Mouse (Mus musculus) layer of hippocampus, postnatal 10 days (tissue): Measurements from ENCODE around the gene Psmd1. TPM values are rescaled to one million over a fixed set of nuclear protein-coding genes. Genes with fewer than 3 reads are reported as not detected.

Source experiments
- DNase-seq, 2 experiments: peaks; one replicate each; pipeline ENCODE4 v3.0.0; 2021; ENCODE audit warnings: low spot score in 2 of 2
- total RNA-seq, 2 experiments: library from RNA; stranded (reverse); gene quantifications; 2 replicates each; pipeline ENCODE4 v1.2.3; 2021

Gene Psmd1
- total RNA-seq, 2 experiments from 2014 or later: 123 to 129 TPM

GRCm38 (mm10) chr1:86154824-86155164, 90.6 kb downstream of the Psmd1 start:
- no peak for DNase-seq

DNA sequence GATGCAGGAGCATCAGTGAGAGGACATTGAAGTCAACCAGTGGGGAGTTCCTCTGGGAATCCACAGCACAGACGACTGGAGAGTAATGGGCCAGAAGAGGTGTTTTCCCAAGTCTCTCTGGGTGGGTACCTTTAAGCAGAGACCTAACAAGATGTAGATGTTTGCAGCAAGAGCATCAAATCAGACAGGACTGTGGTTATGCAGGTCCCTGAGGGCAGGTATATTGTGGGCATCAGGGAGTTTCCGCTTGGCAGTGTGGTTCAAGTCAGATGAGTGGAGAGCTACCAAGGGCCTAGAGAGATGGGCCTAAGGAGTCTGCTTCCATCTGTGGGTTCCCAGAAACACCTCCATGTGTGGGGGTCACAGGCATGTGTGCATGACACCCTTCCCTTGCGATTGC, 91.9 kb downstream of the Psmd1 start:
- no peak for DNase-seq

DNA sequence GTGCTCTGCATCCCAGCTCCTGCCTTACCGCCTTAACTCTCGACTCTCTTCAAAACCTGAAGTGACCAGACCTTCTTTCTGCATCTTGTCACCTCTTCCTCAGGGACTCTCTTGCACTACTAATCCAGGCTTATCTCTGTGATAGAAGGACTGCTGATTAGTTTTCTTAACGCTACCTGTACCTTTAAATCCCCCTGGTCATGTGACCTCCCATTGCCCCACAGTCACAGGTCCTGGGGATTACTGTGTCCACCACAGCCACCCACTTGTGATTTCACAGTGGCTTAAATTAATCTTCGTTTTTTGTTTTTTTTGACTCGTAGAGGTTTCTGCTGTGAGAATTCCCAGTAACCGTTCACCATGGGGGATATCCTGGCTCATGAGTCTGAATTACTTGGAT, 92.4 kb downstream of the Psmd1 start:
- DNase-seq: no peak

DNA sequence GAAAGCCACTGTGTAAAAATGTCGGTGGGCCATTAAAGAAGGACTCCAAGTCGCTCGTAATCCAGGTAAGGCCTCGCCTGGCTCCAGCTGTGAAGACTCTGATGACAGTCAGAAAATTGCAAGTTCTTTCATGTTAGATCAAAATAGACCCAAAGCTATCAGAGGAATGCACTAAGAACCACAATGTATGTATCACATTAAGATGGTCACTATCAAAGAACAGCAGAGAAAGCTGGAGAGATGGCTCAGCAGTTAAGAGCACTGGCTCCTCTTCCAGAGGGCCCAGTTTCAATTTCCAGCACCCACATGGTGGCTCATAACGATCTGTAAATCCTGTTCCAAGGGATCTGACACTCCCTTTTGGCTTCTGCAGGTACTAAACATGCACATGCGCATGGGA, 95.9 kb downstream of the Psmd1 start:
- DNase-seq: no peak

- DNase-seq: no peak
Observed at GRCm38 (mm10) chr1:86160479-86160878, 96.3 kb downstream of the Psmd1 start.

DNA sequence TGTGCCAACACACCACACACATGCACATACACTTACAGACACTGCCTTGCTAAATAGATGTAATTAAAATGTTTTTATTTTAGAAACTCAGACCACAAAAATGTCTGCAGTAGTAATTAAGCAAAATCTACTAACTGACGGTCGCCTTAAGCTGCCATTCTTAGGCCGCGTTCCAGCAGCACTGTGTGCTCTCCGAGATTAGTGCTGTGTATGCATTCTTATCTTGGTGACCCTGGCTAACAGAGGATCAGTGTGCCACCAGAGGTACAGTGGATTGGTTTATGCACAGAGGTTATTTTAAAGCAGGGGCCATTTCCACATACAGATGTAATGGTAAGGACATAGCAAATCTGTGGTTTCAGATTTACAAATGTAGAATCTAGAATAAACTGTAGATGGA, 96.9 kb downstream of the Psmd1 start:
- no peak for DNase-seq

DNA sequence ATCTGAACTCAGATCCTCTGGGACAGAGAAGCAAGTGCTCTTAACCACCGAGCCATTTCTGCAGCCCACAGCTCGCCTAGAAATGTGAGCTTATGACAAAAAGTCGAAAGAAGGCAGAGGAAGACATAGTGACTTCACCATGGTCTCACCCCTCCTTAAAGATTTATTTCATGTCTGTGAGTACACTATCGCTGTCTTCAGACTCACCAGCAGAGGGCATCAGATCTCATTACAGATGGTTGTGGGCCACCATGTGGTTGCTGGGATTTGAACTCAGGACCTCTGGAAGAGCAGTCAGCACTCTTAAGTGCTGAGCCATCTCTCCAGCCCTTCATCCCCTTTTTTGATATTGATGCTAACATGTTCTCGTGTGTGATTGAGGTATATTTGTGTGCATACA, 110.4 kb downstream of the Psmd1 start:
- DNase-seq: no peak

GRCm38 (mm10) chr1:86176066-86176465, 111.9 kb downstream of the Psmd1 start:
- no peak for DNase-seq

DNA sequence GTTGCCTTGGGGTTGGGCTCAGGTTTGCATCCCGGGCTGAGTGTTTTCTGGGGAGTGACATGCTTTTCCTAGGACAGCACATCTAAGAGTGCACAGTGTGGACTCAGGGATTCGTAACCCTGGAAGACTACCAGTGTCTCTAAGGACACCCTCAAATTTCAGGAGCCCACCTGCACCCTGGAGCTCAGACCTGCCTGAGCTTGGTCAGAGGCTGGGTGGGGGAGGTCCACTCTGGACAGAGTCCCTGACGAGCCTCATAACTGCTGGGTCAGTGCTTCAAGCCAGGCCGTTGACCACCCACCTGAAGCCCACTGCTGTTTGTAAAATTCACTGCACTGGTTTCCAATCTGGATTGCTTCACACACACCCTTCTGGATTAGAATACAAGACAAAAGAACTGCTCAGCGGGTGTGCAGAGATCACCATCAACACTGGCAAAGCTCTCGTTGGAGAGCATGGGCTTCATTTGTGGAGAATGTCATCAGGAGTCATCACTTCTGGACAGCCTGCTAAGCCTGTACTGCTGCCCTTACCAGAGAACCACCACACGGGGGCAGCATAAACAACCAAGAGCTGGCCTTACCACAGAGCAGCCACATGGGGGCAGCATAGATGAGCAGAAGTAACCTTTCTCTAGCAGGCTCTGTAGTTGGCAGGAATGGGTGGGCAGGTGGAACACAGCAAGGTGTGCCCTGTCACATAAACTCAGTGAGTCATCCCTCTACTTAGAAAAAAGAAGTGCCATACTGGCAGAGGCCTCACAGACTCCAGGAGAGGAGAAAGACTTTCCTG, 114.5 kb downstream of the Psmd1 start:
- DNase-seq: peak; percentile 86 to 87

- no peak for DNase-seq
Observed at GRCm38 (mm10) chr1:86182004-86182709, 118.0 kb downstream of the Psmd1 start.

- DNase-seq: no peak
Observed at GRCm38 (mm10) chr1:86183577-86184263, 119.5 kb downstream of the Psmd1 start.

DNA sequence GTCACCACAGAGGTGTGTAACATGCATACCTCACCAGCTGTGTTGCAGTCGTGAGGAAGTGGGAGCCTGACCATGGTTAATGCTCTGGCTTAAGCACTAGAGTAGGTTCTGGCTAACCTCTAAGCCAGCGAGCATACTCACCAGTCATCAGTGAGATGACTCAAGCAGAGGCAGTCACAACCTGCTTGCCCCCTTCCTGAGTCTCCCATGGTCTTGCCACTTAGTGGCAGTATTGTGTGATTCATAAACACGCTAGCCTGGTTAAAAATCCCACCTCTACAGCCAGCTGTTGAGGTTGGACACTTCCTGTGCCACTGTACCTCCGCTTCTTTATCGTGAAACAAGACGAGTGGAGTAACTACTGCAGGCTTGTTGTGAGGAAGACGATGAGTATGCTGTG, 122.6 kb downstream of the Psmd1 start:
- no peak for DNase-seq

GRCm38 (mm10) chr1:86187856-86188255, 123.7 kb downstream of the Psmd1 start:
- no peak for DNase-seq

GRCm38 (mm10) chr1:86188271-86188670, 124.1 kb downstream of the Psmd1 start:
- DNase-seq: no peak

Other genes starting within 250 kb of the Psmd1 start
- 100 to 1,000 TPM; 262 to 270 TPM for gene Itm2c, start 170.1 kb upstream of the Psmd1 start, total RNA-seq
- gene 4933407L21Rik, start 135.9 kb upstream of the Psmd1 start, total RNA-seq: 1 to 10 TPM; 4.6 to 4.9 TPM
- gene Gpr55, start 103.4 kb upstream of the Psmd1 start, total RNA-seq: under 1 TPM; 0.09 to 0.16 TPM
- 1 to 10 TPM; 1.2 to 1.8 TPM for gene Spata3, start 47.6 kb upstream of the Psmd1 start, total RNA-seq
- 10 to 100 TPM; 13.7 to 17.2 TPM for gene 2810459M11Rik, start 18.5 kb upstream of the Psmd1 start, total RNA-seq
- gene Htr2b, start 47.6 kb downstream of the Psmd1 start, total RNA-seq: under 1 TPM in 1 of 2 experiments, not detected in 1; 0.16 TPM
- 1 to 10 TPM in 1 of 2 experiments, under 1 TPM in 1; 0.91 to 6.3 TPM for gene Gm21972, start 69.2 kb downstream of the Psmd1 start, total RNA-seq
- gene Armc9, start 90.4 kb downstream of the Psmd1 start, total RNA-seq: 10 to 100 TPM; 38.8 to 40.3 TPM
- gene B3gnt7, start 238.4 kb downstream of the Psmd1 start, total RNA-seq: 1 to 10 TPM; 3.6 to 3.9 TPM